In genomic region chr13:34876481-34876880, GRCm38 (mm10) we compare ENCODE assay signal across 9 mouse cellular contexts. TPM values are rescaled to one million over a fixed set of nuclear protein-coding genes. Genes with fewer than 3 reads are reported as not detected.
DNase-seq lines count a peak whose midpoint lies in the region; ATAC-seq and TF ChIP-seq lines count a peak whose summit lies in the region.
"Had no signal": no experiment of that assay in that cellular context is flagged by ENCODE, and none has a peak within 500 bp of the region (broad histone marks: within the 10 kb centered on the region; RNA-seq: fewer than 3 reads in every experiment).

No protein-coding gene starts in this region.

- H3K4me3 ChIP-seq in heart, embryonic 15.5 days, result peak overlapping the region; percentile 92
- peak overlapping the region; percentile 89 for H3K4me3 ChIP-seq in bone marrow, adult 2 months (replicated peaks; ENCODE audit: control insufficient read depth, low read depth, low read length)
- H3K4me3 ChIP-seq in hindbrain, embryonic 16.5 days (ENCODE audit: low read length), result peak overlapping the region; percentile 96
- H3K4me3 ChIP-seq in midbrain, embryonic 13.5 days (replicated peaks), result peak overlapping the region; percentile 81

- no peaks in the 10 kb centered on the region for H3K9me3 ChIP-seq in heart, embryonic 15.5 days (replicated peaks)
- no peaks in the 10 kb centered on the region for H3K9me3 ChIP-seq in hindbrain, embryonic 16.5 days (ENCODE audit: control insufficient read depth, low read length)
- H3K9me3 ChIP-seq in midbrain, embryonic 13.5 days, result no peaks in the 10 kb centered on the region

- no peak for DNase-seq in heart, postnatal 10 days
- no peak for DNase-seq in adrenal gland, postnatal 4 days (ENCODE audit: low spot score in 2 of 2)
- DNase-seq in urinary bladder, postnatal 4 days (ENCODE audit: low spot score in 2 of 2), result no peak
- no peak for DNase-seq in cerebellum, postnatal 36 days

- H3K27ac ChIP-seq in heart, embryonic 15.5 days, result peak overlapping the region; percentile 98
- H3K27ac ChIP-seq in bone marrow, adult 2 months (ENCODE audit: control insufficient read depth, insufficient read depth, low read depth, low read length, poor library complexity), result no peak overlapping the region
- no peak overlapping the region for H3K27ac ChIP-seq in hindbrain, embryonic 16.5 days (ENCODE audit: low read depth, low read length)
- H3K27ac ChIP-seq in midbrain, embryonic 13.5 days, result no peak overlapping the region

- no peaks in the 10 kb centered on the region for H3K27me3 ChIP-seq in heart, embryonic 15.5 days
- no peaks in the 10 kb centered on the region for H3K27me3 ChIP-seq in hindbrain, embryonic 16.5 days (replicated peaks; ENCODE audit: control insufficient read depth, insufficient read depth, low read length)
- no peaks in the 10 kb centered on the region for H3K27me3 ChIP-seq in midbrain, embryonic 13.5 days
- H3K27me3 ChIP-seq: Patski had no signal

- 2% methylated on average over 3 of the region's 3 CpGs for WGBS in heart, embryonic 15.5 days
- WGBS in bone marrow, adult 2 months, result 2% methylated on average over 3 of the region's 3 CpGs
- 14% methylated on average over 3 of the region's 3 CpGs for WGBS in hindbrain, embryonic 16.5 days
- WGBS in midbrain, embryonic 13.5 days, result 7% methylated on average over 3 of the region's 3 CpGs

- intact Hi-C loops in heart, postnatal 10 days (cut with DNase I), result loop anchor here (10.0 kb wide), 1 partner anchor 832 kb away; no protein-coding TSS in a partner anchor

- no peaks in the 10 kb centered on the region for H3K36me3 ChIP-seq in heart, embryonic 15.5 days
- no peaks in the 10 kb centered on the region for H3K36me3 ChIP-seq in hindbrain, embryonic 16.5 days (ENCODE audit: control insufficient read depth, insufficient read depth, low read length)
- H3K36me3 ChIP-seq in midbrain, embryonic 13.5 days, result no peaks in the 10 kb centered on the region

- peaks cover 25% of the 10 kb centered on the region for H3K4me1 ChIP-seq in heart, embryonic 15.5 days (replicated peaks)
- no peaks in the 10 kb centered on the region; the same call in 1 of the 2 replicates for H3K4me1 ChIP-seq in bone marrow, adult 2 months (ENCODE audit: control insufficient read depth, insufficient read depth, low read length)
- peaks cover 19% of the 10 kb centered on the region for H3K4me1 ChIP-seq in hindbrain, embryonic 16.5 days (ENCODE audit: control insufficient read depth, insufficient read depth, low read depth, low read length)
- peaks cover 36% of the 10 kb centered on the region for H3K4me1 ChIP-seq in midbrain, embryonic 13.5 days (replicated peaks)

- peak overlapping the region; percentile 97 for H3K9ac ChIP-seq in heart, embryonic 15.5 days
- peak overlapping the region; percentile 93; the same call in 1 of the 2 replicates for H3K9ac ChIP-seq in hindbrain, embryonic 16.5 days (ENCODE audit: low read depth, low read length)
- H3K9ac ChIP-seq in midbrain, embryonic 13.5 days (replicated peaks), result peak overlapping the region; percentile 90

- TF ChIP-seq CTCF in bone marrow, adult 2 months (IDR thresholded peaks at IDR 0.05; ENCODE audit: control insufficient read depth, insufficient read depth, low read length), result no peak

- H3K4me2 ChIP-seq in heart, embryonic 15.5 days, result peak overlapping the region; percentile 73
- H3K4me2 ChIP-seq in hindbrain, embryonic 16.5 days (ENCODE audit: low read length), result peak overlapping the region; percentile 74
- peak overlapping the region; percentile 82 for H3K4me2 ChIP-seq in midbrain, embryonic 13.5 days (replicated peaks)

- TF ChIP-seq POLR2A in bone marrow, adult 2 months (IDR thresholded peaks at IDR 0.05; ENCODE audit: borderline replicate concordance, control insufficient read depth, low read depth, low read length), result no peak

- no peak for ATAC-seq in heart, embryonic 15.5 days (replicated peaks; ENCODE audit: insufficient number of reproducible peaks, insufficient read depth, low FRiP score, low read depth)
- no peak for ATAC-seq in hindbrain, embryonic 16.5 days
- no peak for ATAC-seq in midbrain, embryonic 13.5 days

RNA-seq across cellular contexts. Expression of gene Prpf4b, which starts 1.4 kb away (rescaled TPM):
- polyA plus RNA-seq in heart, embryonic 15.5 days (2015; fragmentation: Nextera tagmentation; extraction: Ambion mirVana), result 37.7 and 45.8 TPM in 2 replicates
- total RNA-seq in heart, postnatal 10 days (2021), result 10 to 100 TPM; 43.9 to 47.6 TPM
- 112 and 207 TPM in 2 replicates for polyA plus RNA-seq in bone marrow, adult 2 months (2011; ENCODE audit: insufficient read depth, insufficient read length, low replicate concordance, missing spikeins)
- polyA plus RNA-seq in hindbrain, embryonic 16.5 days (2015; fragmentation: Nextera tagmentation; extraction: Ambion mirVana), result 51.4 and 54.6 TPM in 2 replicates
- 80.2 and 80.9 TPM in 2 replicates for polyA plus RNA-seq in midbrain, embryonic 13.5 days (2015; fragmentation: Nextera tagmentation; extraction: Ambion mirVana)
- total RNA-seq in adrenal gland, postnatal 4 days (2021), result 100 to 1,000 TPM; 103 to 111 TPM

RNA-seq across cellular contexts. Expression of gene Fam217a, which starts 47.6 kb away (rescaled TPM):
- polyA plus RNA-seq in heart, embryonic 15.5 days (2015; fragmentation: Nextera tagmentation; extraction: Ambion mirVana), result 1.4 and 2.3 TPM in 2 replicates
- under 1 TPM; 0.27 to 0.29 TPM for total RNA-seq in heart, postnatal 10 days (2021)
- polyA plus RNA-seq in bone marrow, adult 2 months (2011; ENCODE audit: insufficient read depth, insufficient read length, low replicate concordance, missing spikeins), result not detected in 2 replicates
- polyA plus RNA-seq in hindbrain, embryonic 16.5 days (2015; fragmentation: Nextera tagmentation; extraction: Ambion mirVana), result 1.1 and 1.5 TPM in 2 replicates
- polyA plus RNA-seq in midbrain, embryonic 13.5 days (2015; fragmentation: Nextera tagmentation; extraction: Ambion mirVana), result 0.76 and 1.1 TPM in 2 replicates
- 1 to 10 TPM; 1.2 to 2.1 TPM for total RNA-seq in adrenal gland, postnatal 4 days (2021)
- polyA plus RNA-seq: Patski had no signal

RNA-seq across cellular contexts. Expression of gene 4933417A18Rik, which starts 47.7 kb away (rescaled TPM):
- polyA plus RNA-seq in heart, embryonic 15.5 days (2015; fragmentation: Nextera tagmentation; extraction: Ambion mirVana), result not detected in 2 replicates
- not detected for total RNA-seq in heart, postnatal 10 days (2021)
- not detected in 2 replicates for polyA plus RNA-seq in bone marrow, adult 2 months (2011; ENCODE audit: insufficient read depth, insufficient read length, low replicate concordance, missing spikeins)
- polyA plus RNA-seq in hindbrain, embryonic 16.5 days (2015; fragmentation: Nextera tagmentation; extraction: Ambion mirVana), result not detected in 2 replicates
- polyA plus RNA-seq in midbrain, embryonic 13.5 days (2015; fragmentation: Nextera tagmentation; extraction: Ambion mirVana), result not detected in 2 replicates
- total RNA-seq in adrenal gland, postnatal 4 days (2021), result not detected
- polyA plus RNA-seq: Patski had no signal
